Mouse (Mus musculus): ENCODE results near the gene Mfsd2b. TPM values are rescaled to one million over a fixed set of nuclear protein-coding genes. Genes with fewer than 3 reads are reported as not detected.
"Not testable (repeated sequence)": the region's sequence is repeated elsewhere in the genome, so short reads cannot be mapped to it uniquely, and the experiment has no call there.

Gene Mfsd2b
- polyA plus RNA-seq (2012; rRNA removed), result 3.0 TPM in 2 replicates

DNA sequence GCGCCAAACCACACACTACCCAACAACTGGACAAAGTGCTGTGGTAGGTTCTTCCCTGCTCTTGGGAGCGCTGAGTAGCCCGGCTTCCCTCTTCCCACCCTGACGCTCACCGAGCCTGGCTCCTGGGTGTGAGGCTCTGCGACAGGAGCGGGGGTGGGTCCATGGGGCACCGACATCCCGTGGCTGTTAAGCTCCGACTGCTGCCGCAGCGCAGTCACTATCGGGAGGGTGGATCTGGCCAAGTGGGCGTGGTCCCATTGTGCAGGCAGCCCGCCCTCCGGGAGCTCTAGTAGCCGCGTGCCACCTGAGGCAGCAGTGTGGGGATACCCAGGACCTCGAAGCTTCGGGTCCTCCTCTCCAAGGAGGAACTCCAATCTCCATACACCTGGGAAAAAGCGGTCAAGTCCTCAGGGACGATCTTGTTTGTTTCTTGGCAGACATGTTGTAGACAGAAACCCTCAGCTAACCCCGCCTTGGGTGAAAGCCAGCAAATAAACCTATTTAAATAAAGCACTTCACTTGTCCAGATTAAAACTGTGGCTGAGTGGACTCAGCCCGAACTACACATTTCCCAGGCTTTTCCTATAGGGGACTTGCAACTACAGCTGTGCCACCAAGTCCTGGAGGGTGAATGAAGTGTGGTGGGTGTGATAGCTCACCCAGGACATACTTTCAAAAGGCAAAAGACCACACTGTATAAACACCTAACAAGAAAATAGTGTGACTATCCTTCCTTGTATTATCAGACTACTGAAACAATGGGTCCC lies at the start of gene Mfsd2b:
Gene Mfsd2b, minus strand, starts transcription at position 199 of the 767 bp plus-strand sequence.
- TF ChIP-seq CTCF (IDR thresholded peaks at IDR 0.05; ENCODE audit: borderline replicate concordance, insufficient read depth, low read depth, low read length) (no peak), POLR2A (IDR thresholded peaks at IDR 0.05; ENCODE audit: borderline replicate concordance, insufficient read depth, low read length) (no peak)
- 0 out of 2 replicates have a peak, but pooled peaks cover 3% of the 10 kb centered on the region for H3K4me1 ChIP-seq (ENCODE audit: control insufficient read depth, insufficient read depth, low read length)
- 4% methylated on average over 24 of the region's 24 CpGs for WGBS
- no peak within 1 kb of the TSS for H3K4me3 ChIP-seq (replicated peaks; ENCODE audit: insufficient read depth, low read depth, low read length)
- no peak within 1 kb of the TSS for H3K27ac ChIP-seq (ENCODE audit: insufficient read depth, low read length)
- no peaks in the 10 kb centered on the region for H3K27me3 ChIP-seq (ENCODE audit: control insufficient read depth, insufficient read depth, low read length)
- peak; percentile 43 to 51 for DNase-seq

DNA sequence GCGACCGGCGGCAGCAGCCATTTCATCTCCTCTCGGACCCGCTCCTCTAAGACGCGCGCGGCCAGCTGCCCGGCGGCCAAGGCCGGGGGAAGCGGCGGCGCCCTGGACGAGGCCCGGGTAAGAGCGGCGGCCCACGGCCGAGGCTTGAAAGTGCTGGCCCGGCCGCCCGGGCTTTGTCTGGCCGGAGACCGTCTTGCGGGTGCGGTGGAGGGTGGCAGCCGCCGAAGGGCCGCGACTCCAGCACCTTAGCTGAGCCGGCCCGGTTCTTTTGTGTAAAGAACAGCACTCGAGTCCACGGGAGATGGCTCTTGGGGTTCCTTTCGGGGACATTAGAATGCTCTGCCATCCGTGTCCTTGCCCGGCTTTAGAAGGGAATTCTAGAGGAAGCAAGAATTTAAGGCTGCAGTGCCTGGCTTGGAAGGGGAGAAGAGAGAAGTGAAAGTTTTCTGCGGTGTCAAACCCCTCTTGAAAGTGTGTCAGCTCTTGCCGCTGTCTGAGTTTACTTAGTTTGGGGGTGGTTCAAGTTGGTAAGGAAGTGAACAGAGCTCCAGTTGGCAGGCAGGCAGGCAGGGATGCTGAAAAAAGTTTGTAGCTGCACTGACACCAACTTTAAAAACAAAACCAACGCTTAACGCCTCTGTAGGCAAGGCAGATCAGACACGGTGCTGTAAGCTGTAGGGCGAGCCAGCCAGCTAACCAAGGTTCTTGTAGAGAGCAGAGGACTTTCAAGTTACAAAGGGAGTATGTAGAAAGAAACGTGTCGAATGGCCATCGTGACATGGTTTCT lies 43.8 kb upstream of the Mfsd2b start:
- TF ChIP-seq CTCF (IDR thresholded peaks at IDR 0.05; ENCODE audit: borderline replicate concordance, insufficient read depth, low read depth, low read length) (no peak), POLR2A (IDR thresholded peaks at IDR 0.05; ENCODE audit: borderline replicate concordance, insufficient read depth, low read length) (no peak)
- peak in 1 of 2 experiments; percentile 73 for DNase-seq
- WGBS, result 1% methylated on average over 48 of the region's 48 CpGs
- Histone ChIP-seq H3K27ac (ENCODE audit: insufficient read depth, low read length) (peak overlapping the region; percentile 93), H3K4me1 (ENCODE audit: control insufficient read depth, insufficient read depth, low read length) (no peaks in the 10 kb centered on the region; the same call in 1 of the 2 replicates), H3K27me3 (ENCODE audit: control insufficient read depth, insufficient read depth, low read length) (no peaks in the 10 kb centered on the region), H3K4me3 (replicated peaks; ENCODE audit: insufficient read depth, low read depth, low read length) (peak overlapping the region; percentile 59)

DNA sequence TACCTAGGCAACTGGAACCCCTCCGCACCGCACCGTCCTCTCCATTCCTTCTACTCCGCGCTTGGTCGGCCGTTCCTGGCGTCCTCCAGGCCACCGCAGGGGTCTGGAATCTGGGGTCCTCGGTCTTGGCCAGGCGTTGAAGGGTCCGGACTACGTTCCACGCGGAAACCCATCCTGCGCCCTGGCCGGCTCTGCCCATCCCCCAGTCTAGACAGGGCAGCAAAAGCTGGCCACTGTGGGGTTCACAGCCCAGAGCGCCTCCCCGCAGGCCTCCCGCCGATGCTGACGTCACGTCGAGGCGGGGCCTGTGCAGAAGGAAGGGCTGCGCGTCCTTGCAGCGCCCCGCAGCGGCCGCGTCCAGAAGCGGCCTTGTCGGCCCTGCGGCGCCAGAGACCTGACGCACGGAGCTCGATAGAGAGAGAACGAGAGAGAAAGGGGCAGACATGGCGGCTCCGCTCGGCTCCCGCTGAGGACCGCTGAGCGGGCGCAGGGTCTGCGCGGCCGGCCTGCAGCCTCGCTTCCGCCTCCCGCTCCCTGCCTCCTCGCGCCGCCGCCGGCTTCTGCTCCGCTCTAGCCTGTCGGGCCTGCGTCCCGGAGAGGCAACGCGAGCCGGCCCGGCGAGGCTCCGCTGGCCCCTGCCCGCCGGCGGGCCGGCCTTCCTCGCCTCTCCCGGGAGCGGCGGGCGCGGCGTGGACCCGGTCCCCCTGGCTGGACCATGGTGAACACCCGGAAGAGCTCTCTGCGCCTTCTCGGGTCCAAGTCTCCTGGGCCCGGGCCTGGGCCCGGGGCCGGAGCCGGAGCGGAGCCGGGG lies 43.0 kb upstream of the Mfsd2b start, which contains the start of gene Atad2b:
Gene Atad2b, plus strand, starts transcription at position 360 of the 811 bp plus-strand sequence.
- Histone ChIP-seq H3K4me3 (replicated peaks; ENCODE audit: insufficient read depth, low read depth, low read length) (peak within 1 kb of the TSS; percentile 59), H3K27ac (ENCODE audit: insufficient read depth, low read length) (peak within 1 kb of the TSS; percentile 93), H3K27me3 (ENCODE audit: control insufficient read depth, insufficient read depth, low read length) (no peaks in the 10 kb centered on the region), H3K4me1 (ENCODE audit: control insufficient read depth, insufficient read depth, low read length) (no peaks in the 10 kb centered on the region; the same call in 1 of the 2 replicates)
- peak; percentile 98 for DNase-seq
- TF ChIP-seq CTCF (IDR thresholded peaks at IDR 0.05; ENCODE audit: borderline replicate concordance, insufficient read depth, low read depth, low read length) (peak; percentile 76; the same call in 1 of the 2 replicates), POLR2A (IDR thresholded peaks at IDR 0.05; ENCODE audit: borderline replicate concordance, insufficient read depth, low read length) (peak; percentile 89)
- WGBS, result under 1% methylated on average over 89 of the region's 89 CpGs

DNA sequence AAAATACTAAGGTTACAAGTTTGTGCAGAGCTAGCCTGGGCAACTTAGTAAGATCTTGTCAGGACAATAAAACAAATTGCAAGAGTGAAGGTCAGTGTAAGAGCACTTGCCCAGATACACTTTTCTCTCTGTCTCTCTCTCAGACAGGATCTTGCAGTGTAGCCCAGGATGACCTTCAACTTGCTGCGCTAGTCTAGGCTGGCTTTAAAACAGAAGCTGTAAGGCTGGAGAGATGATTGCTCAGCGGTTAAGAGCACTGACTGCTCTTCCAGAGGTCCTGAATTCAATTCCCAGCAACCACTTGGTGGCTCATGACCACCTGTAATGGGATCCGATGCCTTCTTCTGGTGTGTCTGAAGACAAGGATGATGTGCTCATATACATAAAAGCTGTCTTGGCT lies 40.8 kb upstream of the Mfsd2b start:
- WGBS, result 82% methylated on average over 3 of the region's 3 CpGs
- no peak overlapping the region for H3K4me3 ChIP-seq (replicated peaks; ENCODE audit: insufficient read depth, low read depth, low read length)
- no peak for DNase-seq
- no peaks in the 10 kb centered on the region; the same call in 1 of the 2 replicates for H3K4me1 ChIP-seq (ENCODE audit: control insufficient read depth, insufficient read depth, low read length)
- no peaks in the 10 kb centered on the region for H3K27me3 ChIP-seq (ENCODE audit: control insufficient read depth, insufficient read depth, low read length)
- TF ChIP-seq POLR2A (IDR thresholded peaks at IDR 0.05; ENCODE audit: borderline replicate concordance, insufficient read depth, low read length), result no peak
- no peak for TF ChIP-seq CTCF (IDR thresholded peaks at IDR 0.05; ENCODE audit: borderline replicate concordance, insufficient read depth, low read depth, low read length)
- no peak overlapping the region for H3K27ac ChIP-seq (ENCODE audit: insufficient read depth, low read length)

DNA sequence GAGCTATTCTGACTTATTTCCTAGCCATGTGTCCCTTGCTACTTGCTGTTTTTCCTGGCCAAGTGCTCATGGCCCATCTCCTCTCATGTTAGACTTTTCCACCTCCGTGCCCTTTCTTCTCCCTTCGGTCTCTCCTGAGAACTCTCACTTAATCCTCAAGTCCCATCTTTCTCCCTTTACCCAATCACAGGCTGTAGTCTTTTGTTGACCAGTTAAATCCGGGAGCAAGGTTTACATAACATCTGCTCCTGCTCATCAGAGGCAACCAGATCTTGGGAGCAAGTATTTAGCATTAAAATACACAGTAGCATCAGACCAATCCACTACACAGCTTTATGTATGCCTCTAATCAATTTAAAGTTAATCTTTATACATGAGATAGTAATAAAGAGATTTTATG lies 40.3 kb upstream of the Mfsd2b start:
- Histone ChIP-seq H3K27ac (ENCODE audit: insufficient read depth, low read length) (no peak overlapping the region), H3K4me3 (replicated peaks; ENCODE audit: insufficient read depth, low read depth, low read length) (no peak overlapping the region), H3K4me1 (ENCODE audit: control insufficient read depth, insufficient read depth, low read length) (no peaks in the 10 kb centered on the region; the same call in 1 of the 2 replicates), H3K27me3 (ENCODE audit: control insufficient read depth, insufficient read depth, low read length) (no peaks in the 10 kb centered on the region)
- 44% methylated on average over 3 of the region's 3 CpGs for WGBS
- no peak for TF ChIP-seq CTCF (IDR thresholded peaks at IDR 0.05; ENCODE audit: borderline replicate concordance, insufficient read depth, low read depth, low read length)
- TF ChIP-seq POLR2A (IDR thresholded peaks at IDR 0.05; ENCODE audit: borderline replicate concordance, insufficient read depth, low read length), result no peak
- no peak for DNase-seq

DNA sequence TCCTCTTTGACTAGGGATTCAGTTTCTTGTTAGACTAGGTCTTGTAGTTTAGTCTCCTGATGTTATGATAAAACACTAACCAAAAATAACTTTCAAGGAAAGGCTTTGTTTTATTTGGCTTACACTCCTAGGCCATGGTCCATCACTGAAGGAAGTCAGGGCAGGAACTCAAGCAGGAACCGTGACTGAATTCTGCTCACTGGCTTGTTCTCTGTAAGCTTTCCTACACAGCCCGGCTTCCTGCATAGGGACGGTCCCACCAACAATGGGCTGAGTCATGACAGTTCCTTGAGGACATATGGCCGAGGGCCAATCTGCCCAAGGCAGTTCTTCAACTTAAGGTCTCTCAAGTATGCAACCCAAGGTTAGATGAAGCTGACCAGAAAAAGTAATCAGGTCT lies 37.6 kb upstream of the Mfsd2b start:
- no peak for TF ChIP-seq POLR2A (IDR thresholded peaks at IDR 0.05; ENCODE audit: borderline replicate concordance, insufficient read depth, low read length)
- no peak for TF ChIP-seq CTCF (IDR thresholded peaks at IDR 0.05; ENCODE audit: borderline replicate concordance, insufficient read depth, low read depth, low read length)
- Histone ChIP-seq H3K4me3 (replicated peaks; ENCODE audit: insufficient read depth, low read depth, low read length) (no peak overlapping the region), H3K27me3 (ENCODE audit: control insufficient read depth, insufficient read depth, low read length) (no peaks in the 10 kb centered on the region), H3K4me1 (ENCODE audit: control insufficient read depth, insufficient read depth, low read length) (no peaks in the 10 kb centered on the region), H3K27ac (ENCODE audit: insufficient read depth, low read length) (no peak overlapping the region)
- DNase-seq, result no peak
- WGBS, result 76% methylated on average over 4 of the region's 4 CpGs

DNA sequence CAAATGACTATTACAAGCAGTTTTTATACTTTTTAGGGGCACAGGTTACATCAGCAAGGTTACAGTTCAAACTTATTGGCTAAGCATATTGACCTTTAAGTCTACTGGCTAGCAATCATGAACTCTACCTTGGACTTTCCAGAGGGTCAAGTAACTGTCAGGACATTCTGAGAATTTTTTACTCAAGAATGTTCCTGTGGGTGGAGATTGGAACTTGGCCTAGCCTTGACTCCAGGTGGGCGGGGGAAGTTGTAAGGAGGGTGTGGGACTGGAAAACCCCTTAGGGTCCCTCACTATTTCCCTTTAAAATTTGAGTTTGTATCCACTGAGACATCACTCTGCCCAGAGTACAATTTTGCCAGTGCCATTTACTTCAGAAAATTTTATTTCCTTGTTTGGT lies 36.3 kb upstream of the Mfsd2b start:
- not testable (repeated sequence) for H3K4me1 ChIP-seq (ENCODE audit: control insufficient read depth, insufficient read depth, low read length); H3K27me3 ChIP-seq (ENCODE audit: control insufficient read depth, insufficient read depth, low read length); H3K27ac ChIP-seq (ENCODE audit: insufficient read depth, low read length); DNase-seq; H3K4me3 ChIP-seq (replicated peaks; ENCODE audit: insufficient read depth, low read depth, low read length)
- WGBS, result 94% methylated on average over 1 of the region's 1 CpGs

Data from cerebellum, adult 2 months (tissue).